Mouse (Mus musculus) urinary bladder, postnatal 10 days (tissue): ENCODE measurements around the gene Ap5m1.
"Not testable (repeated sequence)": the region's sequence is repeated elsewhere in the genome, so short reads cannot be mapped to it uniquely, and the experiment has no call there.

Experiments used
- DNase-seq: peaks from one replicate; pipeline ENCODE4 v3.0.0; 2022; ENCODE audit warnings: low spot score

The Ap5m1 gene

GRCm38 (mm10) chr14:49065529-49066273 is at the start of gene Ap5m1:
Gene Ap5m1 (plus strand): TSS chr14:49066097.
- DNase-seq = no peak

DNA sequence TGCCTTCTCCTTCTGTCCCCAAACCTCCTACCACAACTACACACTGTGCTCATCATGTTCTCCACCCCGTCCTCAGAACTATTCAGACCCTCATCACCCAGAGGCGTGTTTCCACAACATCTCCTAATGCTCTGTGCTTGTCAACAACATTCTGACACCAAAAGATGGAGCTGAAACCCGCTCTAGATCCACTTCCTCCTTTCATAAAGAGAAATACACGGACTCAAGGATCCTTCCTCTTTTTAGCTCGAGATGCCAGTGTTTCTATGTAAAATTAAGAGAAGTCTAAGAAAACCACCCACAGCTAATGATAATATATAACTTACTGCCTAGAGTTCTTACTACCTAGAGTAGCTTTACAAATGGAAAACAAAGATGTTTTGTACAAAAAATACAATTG is 46.1 kb upstream of the Ap5m1 start:
- DNase-seq = no peak

DNA sequence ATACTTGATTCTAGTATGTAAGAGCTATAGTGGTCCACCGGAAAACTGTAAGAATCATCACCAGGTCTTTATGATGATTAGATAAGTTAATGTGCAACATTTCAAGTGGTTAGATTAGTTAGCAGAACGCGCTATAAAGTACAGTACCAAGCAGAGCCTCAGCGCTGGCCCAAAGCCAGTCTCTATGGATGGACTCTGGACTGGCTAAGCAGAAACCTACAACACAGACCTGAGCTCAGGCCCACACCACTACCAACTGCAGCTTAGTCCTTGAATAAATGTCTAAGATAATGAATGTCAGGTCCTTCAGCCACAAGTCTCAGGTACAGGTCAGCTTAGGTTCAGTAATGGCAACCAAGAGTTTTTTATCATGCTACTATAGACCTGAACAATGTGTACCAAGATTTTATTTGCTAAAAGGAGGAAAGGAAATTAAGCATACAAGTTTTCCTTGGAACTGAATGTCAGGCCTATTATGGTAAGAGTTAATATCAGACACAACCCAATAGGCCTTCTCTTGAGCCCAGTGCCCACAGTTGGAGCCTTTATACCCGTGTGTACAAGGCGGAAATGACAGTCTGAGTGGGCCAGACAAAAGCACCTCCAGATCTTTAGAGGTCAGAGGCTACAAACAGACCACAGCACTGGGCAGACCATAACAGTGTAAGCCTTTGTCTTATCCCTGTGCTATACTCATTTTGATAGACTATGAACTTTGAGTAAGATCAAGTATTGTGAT is 38.7 kb upstream of the Ap5m1 start:
- DNase-seq = no peak

- DNase-seq = no peak
These were observed 38.0 kb upstream of the Ap5m1 start for GRCm38 (mm10) chr14:49027779-49028368.

GRCm38 (mm10) chr14:49028991-49029390 is 36.9 kb upstream of the Ap5m1 start:
- DNase-seq = no peak

DNA sequence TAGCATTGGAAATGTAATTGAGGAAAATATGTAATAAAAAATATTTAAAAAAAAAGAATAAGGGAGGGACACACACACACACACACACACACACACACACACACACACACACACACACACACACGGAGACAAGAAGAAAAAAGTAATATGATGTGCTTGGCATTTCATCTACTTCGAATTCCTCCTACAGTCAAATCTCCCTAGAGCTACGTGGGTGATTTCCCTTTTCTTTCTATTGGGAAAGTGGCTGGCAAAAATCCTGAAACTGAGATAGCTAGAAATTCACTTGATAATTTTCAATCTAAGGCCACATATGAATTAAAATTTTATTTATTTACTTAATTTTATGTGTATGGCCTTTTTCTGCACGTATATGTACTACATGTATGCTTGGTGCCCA is 20.3 kb upstream of the Ap5m1 start:
- no peak for DNase-seq

DNA sequence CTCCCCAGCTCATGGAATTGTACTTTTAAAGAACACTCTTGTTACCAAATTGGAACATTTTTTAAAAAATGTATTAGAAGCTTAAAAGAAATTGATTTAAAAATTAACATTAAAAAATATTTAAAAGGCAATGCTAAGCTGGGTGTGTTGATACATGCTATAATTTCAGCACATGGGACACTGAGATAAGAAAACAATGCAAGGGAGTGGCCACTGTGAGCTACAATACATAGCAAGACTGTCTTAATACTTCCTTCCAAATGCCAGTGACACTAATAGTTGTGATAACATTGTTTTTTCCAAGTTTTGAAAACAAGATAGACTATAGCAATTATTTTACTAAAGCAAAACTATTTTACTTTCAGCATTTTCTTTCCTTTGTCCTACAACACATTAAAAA is 16.4 kb upstream of the Ap5m1 start:
- no peak for DNase-seq

GRCm38 (mm10) chr14:49063838-49064237 is 2.1 kb upstream of the Ap5m1 start:
- no peak for DNase-seq

DNA sequence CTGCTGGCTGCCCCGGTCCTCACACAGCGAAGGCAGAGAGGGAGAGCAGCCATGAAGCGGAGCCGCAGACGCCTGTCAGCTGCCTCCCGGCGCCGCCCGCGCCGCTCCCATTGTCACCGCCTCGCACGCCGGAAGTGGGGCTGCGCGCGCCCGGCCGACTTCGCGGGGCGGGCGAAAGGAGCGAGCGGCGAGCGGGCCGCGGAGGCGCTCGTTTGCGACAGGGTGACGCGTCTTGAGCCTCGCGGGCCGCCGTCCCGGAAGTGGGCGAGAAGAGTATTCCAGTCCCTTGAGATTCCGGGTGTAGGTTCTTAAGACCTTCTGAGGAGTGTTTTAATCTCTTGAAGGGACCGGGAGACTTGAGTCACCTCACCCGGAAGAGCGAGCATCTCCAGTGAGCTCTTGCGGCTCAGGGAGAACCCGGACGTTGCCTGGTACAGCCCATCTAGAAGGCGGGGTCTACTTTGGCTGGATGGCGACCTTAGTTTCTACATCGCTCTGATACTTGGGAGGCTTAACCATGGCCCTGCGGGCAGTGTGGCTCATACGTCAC is 452 bp downstream of the Ap5m1 start, which contains the start of gene Exoc5:
Gene Exoc5, minus strand, starts transcription at position 380 of the 550 bp plus-strand sequence.
- DNase-seq = peak; percentile 91

DNA sequence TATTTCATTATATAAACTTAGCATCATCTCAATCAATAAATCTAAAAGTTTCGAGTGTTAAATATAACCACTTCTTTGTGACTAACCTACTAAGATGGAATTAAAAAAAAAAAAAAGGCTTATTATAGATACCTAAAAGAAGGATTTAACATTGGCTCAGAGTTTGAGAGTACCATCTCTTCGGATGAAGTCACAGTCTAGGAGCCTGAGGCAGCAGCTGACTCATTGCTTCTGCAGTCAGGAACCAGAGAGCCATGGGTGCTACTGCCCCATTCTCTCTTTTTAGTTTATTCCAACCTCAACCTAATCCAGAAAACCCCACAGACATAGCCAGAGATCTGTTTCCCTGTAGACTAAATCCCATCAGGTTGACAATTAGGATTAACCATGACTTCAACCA is 6.9 kb downstream of the Ap5m1 start:
- DNase-seq = no peak

DNA sequence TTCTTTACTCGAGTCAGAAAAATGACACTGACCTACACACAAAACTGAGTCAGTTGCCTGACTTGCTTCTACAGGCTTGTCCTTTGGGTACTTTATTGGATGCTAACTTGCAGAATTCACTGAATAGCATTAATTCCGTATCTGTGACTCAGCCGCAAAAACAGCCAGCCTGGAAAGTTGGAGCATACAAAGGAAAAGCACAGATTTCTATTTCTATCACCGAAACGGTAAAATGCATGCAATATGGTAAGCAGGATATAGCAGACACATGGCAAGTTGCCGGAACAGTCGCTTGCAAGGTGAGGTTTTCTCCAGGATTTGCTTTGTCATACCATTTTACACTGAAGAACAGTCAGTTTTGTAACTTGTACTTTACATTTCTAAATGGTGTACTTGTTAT is 8.0 kb downstream of the Ap5m1 start:
- DNase-seq = no peak

- DNase-seq = no peak
These were observed 8.5 kb downstream of the Ap5m1 start for GRCm38 (mm10) chr14:49074361-49074760.

- DNase-seq = no peak
These were observed 12.9 kb downstream of the Ap5m1 start for GRCm38 (mm10) chr14:49078820-49079219.

DNA sequence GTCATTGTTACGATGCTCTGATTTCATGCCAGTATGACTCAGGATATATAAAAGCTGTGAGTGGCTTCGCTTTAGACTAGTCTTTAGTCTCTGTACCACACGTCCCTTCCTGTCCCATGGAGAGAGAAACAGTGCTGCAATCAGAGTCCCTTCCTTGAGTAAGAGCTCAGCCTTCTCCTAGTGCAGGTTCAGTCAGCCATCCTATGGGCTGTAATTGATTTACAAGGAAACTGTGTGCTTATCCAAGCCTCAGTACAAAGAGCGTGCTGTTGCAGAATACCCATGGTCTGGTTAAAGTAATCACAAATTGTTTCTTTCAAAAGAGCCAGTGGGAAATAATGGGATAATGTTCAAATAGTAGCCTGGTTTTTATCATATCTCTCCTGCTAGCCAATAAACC is 20.6 kb downstream of the Ap5m1 start:
- DNase-seq = no peak

- DNase-seq = no peak
These were observed 22.5 kb downstream of the Ap5m1 start for GRCm38 (mm10) chr14:49088155-49089048.

DNA sequence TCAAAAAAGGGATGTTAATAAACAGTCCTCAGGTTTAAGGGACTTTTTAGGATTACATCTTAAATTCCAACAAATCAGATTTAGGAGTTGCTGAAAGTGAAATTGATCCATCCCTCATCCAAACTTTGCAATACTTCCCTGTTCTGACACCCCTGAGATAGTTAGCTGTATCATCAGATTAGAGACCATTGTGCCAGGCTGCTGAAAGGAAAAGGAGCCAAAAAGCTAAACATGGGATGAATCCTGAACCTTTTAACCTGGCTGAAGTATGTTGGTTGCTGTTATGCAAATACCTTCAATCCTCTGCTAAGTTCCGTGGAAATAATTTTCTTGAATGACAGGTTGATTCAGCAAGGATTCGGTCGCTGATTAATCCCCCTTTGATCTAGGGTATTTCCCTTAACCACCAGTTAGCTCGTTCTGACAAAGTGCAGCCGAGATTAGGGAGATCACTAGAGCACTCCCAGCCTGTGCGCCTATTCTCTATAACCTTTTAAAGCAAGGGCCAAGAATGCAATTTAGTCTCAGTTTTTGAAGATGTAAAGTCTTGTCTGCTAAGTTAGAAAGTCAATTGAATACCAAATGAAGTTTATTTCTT is 23.7 kb downstream of the Ap5m1 start:
- no peak for DNase-seq

GRCm38 (mm10) chr14:49090102-49090501 is 24.2 kb downstream of the Ap5m1 start:
- DNase-seq = no peak

GRCm38 (mm10) chr14:49091277-49091676 is 25.4 kb downstream of the Ap5m1 start:
- no peak for DNase-seq

- not testable (repeated sequence) for DNase-seq
These were observed 25.9 kb downstream of the Ap5m1 start for GRCm38 (mm10) chr14:49091755-49092154.

DNA sequence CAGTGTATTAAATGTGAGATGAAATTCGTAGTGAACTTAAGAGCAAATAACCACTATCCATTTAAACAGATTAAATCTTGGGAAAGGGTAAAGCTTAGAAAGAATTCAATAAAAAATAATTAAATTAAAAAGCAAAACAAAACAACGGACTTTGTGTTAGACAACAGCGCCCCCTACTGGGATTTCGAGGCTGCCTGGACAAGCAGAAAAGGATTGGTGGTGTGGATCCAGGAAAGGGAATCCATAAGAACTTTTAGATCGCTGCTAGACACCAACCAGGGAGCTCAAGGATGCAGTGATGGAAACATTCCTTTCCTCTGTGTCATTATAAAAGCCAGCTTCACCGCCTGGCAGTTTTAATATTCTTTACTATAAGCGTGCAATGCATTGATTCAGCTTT is 52.5 kb downstream of the Ap5m1 start:
- DNase-seq = peak; percentile 30

GRCm38 (mm10) chr14:49121723-49122122 is 55.8 kb downstream of the Ap5m1 start:
- DNase-seq = no peak
